Mouse (Mus musculus) T-cell, adult 2 months (primary cell): ENCODE data around the gene Dedd2.

ENCODE experiments used
- DNase-seq: peaks from one replicate; pipeline ENCODE4 v3.0.0; 2022; ENCODE audit warnings: low spot score

Gene Dedd2

GRCm38 (mm10) chr7:25178787-25179605 is 41.4 kb downstream of the Dedd2 start:
- DNase-seq, result no peak

GRCm38 (mm10) chr7:25178317-25178716 is 42.1 kb downstream of the Dedd2 start:
- no peak for DNase-seq

GRCm38 (mm10) chr7:25174343-25174742 is 46.1 kb downstream of the Dedd2 start:
- no peak for DNase-seq

GRCm38 (mm10) chr7:25172669-25173068 is 47.7 kb downstream of the Dedd2 start:
- DNase-seq, result no peak

- DNase-seq, result no peak
Measured at GRCm38 (mm10) chr7:25170583-25170982, 49.8 kb downstream of the Dedd2 start.

GRCm38 (mm10) chr7:25166106-25166505 is 54.3 kb downstream of the Dedd2 start:
- DNase-seq, result no peak

- DNase-seq, result no peak
Measured at GRCm38 (mm10) chr7:25156158-25156648, 64.2 kb downstream of the Dedd2 start.

GRCm38 (mm10) chr7:25155469-25156157 is 64.8 kb downstream of the Dedd2 start:
- peak; percentile 80 for DNase-seq

- peak; percentile 23 for DNase-seq
Measured at GRCm38 (mm10) chr7:25154648-25155047, 65.8 kb downstream of the Dedd2 start.

GRCm38 (mm10) chr7:25153841-25154240 is 66.6 kb downstream of the Dedd2 start:
- no peak for DNase-seq

GRCm38 (mm10) chr7:25151916-25152556 is 68.4 kb downstream of the Dedd2 start:
- DNase-seq, result no peak

GRCm38 (mm10) chr7:25151009-25151408 is 69.4 kb downstream of the Dedd2 start:
- DNase-seq, result no peak

- DNase-seq, result no peak
Measured at GRCm38 (mm10) chr7:25150151-25150663, 70.2 kb downstream of the Dedd2 start.
